Mouse (Mus musculus) ES-E14 (cell line): ENCODE measurements around the gene Gm11236. TPM values are rescaled to one million over a fixed set of nuclear protein-coding genes. Genes with fewer than 3 reads are reported as not detected.
"Not testable (repeated sequence)": the region's sequence is repeated elsewhere in the genome, so short reads cannot be mapped to it uniquely, and the experiment has no call there.

Experiments
- DNase-seq: peaks from one replicate; pipeline ENCODE4 v3.0.0-alpha.2; 2013; ENCODE audit warnings: low read depth, low spot score
- H3K27ac ChIP-seq: 2 replicates; pipeline ENCODE4 v1.5.1; 2012; ENCODE audit warnings: low read depth, mild to moderate bottlenecking, low read length, moderate library complexity, mixed read lengths; ENCODE audit not compliant: poor library complexity, insufficient read depth, severe bottlenecking
- H3K36me3 ChIP-seq: 2 replicates; pipeline ENCODE4 v1.6.1; 2012; ENCODE audit warnings: mild to moderate bottlenecking, low read length, moderate library complexity, mixed read lengths; ENCODE audit not compliant: control insufficient read depth, poor library complexity, insufficient read depth, severe bottlenecking
- H3K4me1 ChIP-seq, 2 experiments: fragments of 150-350 bp in 1 of 2; sonication (generic) in 1 of 2; 2 replicates each; pipeline ENCODE4 v1.6.1; 2012; ENCODE audit warnings: low read length in 2 of 2, mild to moderate bottlenecking in 1 of 2, mixed read lengths in 1 of 2; ENCODE audit not compliant: control insufficient read depth in 2 of 2, insufficient read depth in 2 of 2, poor library complexity in 1 of 2
- H3K4me3 ChIP-seq, 2 experiments: fragments of 150-350 bp in 1 of 2; sonication (generic) in 1 of 2; 2 replicates each; pipeline ENCODE4 v1.5.1; 2012; ENCODE audit warnings: low read length in 2 of 2, low read depth in 1 of 2, mild to moderate bottlenecking in 1 of 2, mixed read lengths in 1 of 2; ENCODE audit not compliant: insufficient read depth in 1 of 2, poor library complexity in 1 of 2, severe bottlenecking in 1 of 2
- H3K9ac ChIP-seq: 2 replicates; pipeline ENCODE4 v1.6.1; 2012; ENCODE audit warnings: low read depth, mild to moderate bottlenecking, low read length, mixed read lengths; ENCODE audit not compliant: poor library complexity, insufficient read depth, severe bottlenecking
- H3K9me3 ChIP-seq: fragments of 150-350 bp; sonication (generic); 2 replicates; pipeline ENCODE4 v1.6.1; 2012; ENCODE audit warnings: low read depth, mild to moderate bottlenecking, low read length; ENCODE audit not compliant: control insufficient read depth, insufficient read depth
- CHD2 ChIP-seq: IDR thresholded peaks from 2 replicates; pipeline ENCODE4 v1.6.1; 2014; ENCODE audit warnings: mild to moderate bottlenecking, low read depth, low read length, inconsistent platforms
- ZC3H11A ChIP-seq: IDR thresholded peaks from 2 replicates; pipeline ENCODE4 v1.6.1; 2012; ENCODE audit warnings: low read depth, mild to moderate bottlenecking, inconsistent platforms, low read length, borderline replicate concordance
- ZNF384 ChIP-seq: IDR thresholded peaks from 2 replicates; pipeline ENCODE4 v1.6.1; 2012; ENCODE audit warnings: low read depth, low read length, inconsistent platforms
- in situ Hi-C, 2 experiments: fragments of 600-800 bp; cut with MboI; formaldehyde crosslinking; loops; one replicate each; pipeline ENCODE4 v1.15.1; 2025; ENCODE audit warnings: low sequenced_read_pairs in 2 of 2, inconsistent platforms in 1 of 2; ENCODE audit not compliant: unreplicated experiment in 2 of 2
- total RNA-seq: library from RNA; depleted of rRNA; stranded (reverse); fragments of 300-350 nt; gene quantifications from 2 replicates; pipeline ENCODE4 v1.2.3, GENCODE M21; 2012; rRNA removed

Gm11236 gene
- 0.94 and 3.4 TPM in 2 replicates for total RNA-seq

DNA sequence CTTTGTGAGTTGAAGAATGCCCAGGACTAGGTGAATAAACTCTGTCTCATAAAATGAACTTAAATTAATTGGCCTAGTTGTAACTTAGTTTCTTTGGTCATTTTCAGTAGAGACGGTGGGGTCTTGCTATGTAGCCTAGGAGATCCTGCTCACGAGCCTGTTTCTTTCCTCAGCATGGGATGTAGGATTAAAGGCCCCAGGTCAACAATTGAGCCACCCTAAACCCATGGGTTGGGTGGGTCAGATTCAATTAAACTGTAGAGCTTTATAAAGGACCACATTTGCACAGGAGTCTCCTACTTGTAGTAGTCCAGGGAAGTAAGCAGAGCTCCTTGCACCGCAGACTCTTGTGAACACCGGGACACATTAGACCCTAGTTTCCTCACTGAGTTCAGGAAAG lies at the start of gene Gm11236:
TSS of gene Gm11236 (plus strand) at position 301 of the 400 bp plus-strand sequence.
- DNase-seq, H3K4me3 ChIP-seq, H3K9ac ChIP-seq, H3K36me3 ChIP-seq, H3K27ac ChIP-seq, in situ Hi-C loops, H3K9me3 ChIP-seq, H3K4me1 ChIP-seq: not testable (repeated sequence)

- TF ChIP-seq ZNF384 (no peak), CHD2 (no peak), ZC3H11A (no peak; the same call in 1 of the 2 replicates)
- in situ Hi-C loops = no loop called here
- no peaks in the 10 kb centered on the region for H3K36me3 ChIP-seq
- H3K9me3 ChIP-seq = no peaks in the 10 kb centered on the region
- DNase-seq = peak; percentile 25
- no peaks in the 10 kb centered on the region for H3K4me1 ChIP-seq
- no peak overlapping the region for H3K9ac ChIP-seq
- no peak overlapping the region for H3K27ac ChIP-seq
- no peak overlapping the region for H3K4me3 ChIP-seq
These were observed 38.7 kb upstream of the Gm11236 start for GRCm38 (mm10) chr4:73599248-73599647.

- DNase-seq, H3K36me3 ChIP-seq, H3K27ac ChIP-seq, H3K9me3 ChIP-seq, in situ Hi-C loops, H3K9ac ChIP-seq, H3K4me3 ChIP-seq, H3K4me1 ChIP-seq: not testable (repeated sequence)
These were observed 30.3 kb upstream of the Gm11236 start, which contains the start of gene Gm11238 for GRCm38 (mm10) chr4:73607581-73607980. Gm11238 (plus strand) TSS chr4:73607881.

- H3K27ac ChIP-seq, H3K9ac ChIP-seq, in situ Hi-C loops, H3K9me3 ChIP-seq, H3K36me3 ChIP-seq, H3K4me3 ChIP-seq, DNase-seq, H3K4me1 ChIP-seq: not testable (repeated sequence)
These were observed 15.2 kb upstream of the Gm11236 start, which contains the start of gene Gm11237 for GRCm38 (mm10) chr4:73622684-73623083. Gm11237 (plus strand) TSS chr4:73622984.

- H3K4me1 ChIP-seq, in situ Hi-C loops, DNase-seq, H3K9me3 ChIP-seq, H3K9ac ChIP-seq, H3K27ac ChIP-seq, H3K36me3 ChIP-seq, H3K4me3 ChIP-seq: not testable (repeated sequence)
These were observed 23.9 kb downstream of the Gm11236 start for GRCm38 (mm10) chr4:73661864-73662263.

- in situ Hi-C loops = not testable (repeated sequence)
These were observed 30.1 kb downstream of the Gm11236 start, which contains the start of gene Gm11239 for GRCm38 (mm10) chr4:73668054-73668453. Gm11239 (plus strand) TSS chr4:73668354.

GRCm38 (mm10) chr4:73683216-73683615 lies 45.3 kb downstream of the Gm11236 start, which contains the start of gene Gm428:
Gm428 (plus strand) TSS chr4:73683516.
- H3K27ac ChIP-seq, H3K4me1 ChIP-seq, H3K36me3 ChIP-seq, DNase-seq, in situ Hi-C loops, H3K9me3 ChIP-seq, H3K9ac ChIP-seq, H3K4me3 ChIP-seq: not testable (repeated sequence)

More at GRCm38 (mm10) chr4:73668054-73668453, 30.1 kb downstream of the Gm11236 start, which contains the start of gene Gm11239:
- H3K27ac ChIP-seq, H3K9me3 ChIP-seq, H3K9ac ChIP-seq, H3K4me3 ChIP-seq, H3K36me3 ChIP-seq, DNase-seq, H3K4me1 ChIP-seq: not testable (repeated sequence)
